Comparison of ENCODE assay signal across 14 mouse cellular contexts in genomic region chr14:84541838-84542237, GRCm38 (mm10).
A peak's percentile ranks its signal among the peaks of the same experiment; 100 is the strongest.
DNase-seq lines count a peak whose midpoint lies in the region; ATAC-seq lines count a peak whose summit lies in the region.
"Had no signal": no experiment of that assay in that cellular context is flagged by ENCODE, and none has a peak within 500 bp of the region (broad histone marks: within the 10 kb centered on the region; RNA-seq: fewer than 3 reads in every experiment).

No protein-coding gene starts in this region.

- H3K4me1 ChIP-seq in forebrain, embryonic 15.5 days: peaks cover 26% of the 10 kb centered on the region
- no peaks in the 10 kb centered on the region for H3K4me1 ChIP-seq in forebrain, embryonic 11.5 days (replicated peaks; ENCODE audit: control insufficient read depth, insufficient read depth, low read length)
- peaks cover 9% of the 10 kb centered on the region for H3K4me1 ChIP-seq in forebrain, embryonic 16.5 days (replicated peaks; ENCODE audit: control insufficient read depth, insufficient read depth, low read length)
- H3K4me1 ChIP-seq: kidney, embryonic 15.5 days; limb, embryonic 12.5 days had no signal

- H3K36me3 ChIP-seq in forebrain, embryonic 15.5 days: no peaks in the 10 kb centered on the region
- no peaks in the 10 kb centered on the region for H3K36me3 ChIP-seq in forebrain, embryonic 11.5 days (ENCODE audit: control insufficient read depth, insufficient read depth, low read length)
- no peaks in the 10 kb centered on the region for H3K36me3 ChIP-seq in forebrain, embryonic 16.5 days (ENCODE audit: control insufficient read depth, insufficient read depth)
- H3K36me3 ChIP-seq: G1E; kidney, embryonic 15.5 days; limb, embryonic 12.5 days had no signal

- H3K4me2 ChIP-seq in forebrain, embryonic 15.5 days (replicated peaks): no peak overlapping the region
- H3K4me2 ChIP-seq in forebrain, embryonic 11.5 days (ENCODE audit: low read depth, low read length, severe bottlenecking): no peak overlapping the region
- no peak overlapping the region for H3K4me2 ChIP-seq in forebrain, embryonic 16.5 days (ENCODE audit: low read length)
- H3K4me2 ChIP-seq: kidney, embryonic 15.5 days; limb, embryonic 12.5 days had no signal

- no peak overlapping the region for H3K4me3 ChIP-seq in forebrain, embryonic 15.5 days
- no peak overlapping the region for H3K4me3 ChIP-seq in forebrain, embryonic 11.5 days (ENCODE audit: low read depth, low read length)
- H3K4me3 ChIP-seq in forebrain, embryonic 16.5 days (replicated peaks; ENCODE audit: low read length): no peak overlapping the region
- H3K4me3 ChIP-seq: kidney, embryonic 15.5 days; limb, embryonic 12.5 days had no signal

- 50% methylated on average over 3 of the region's 3 CpGs for WGBS in forebrain, embryonic 15.5 days
- 92% methylated on average over 3 of the region's 3 CpGs for WGBS in forebrain, embryonic 11.5 days
- WGBS in forebrain, embryonic 16.5 days: 36% methylated on average over 3 of the region's 3 CpGs

- DNase-seq in forebrain, embryonic 11.5 days (ENCODE audit: low spot score): no peak
- DNase-seq in brain, adult 2 months (ENCODE audit: low read depth, low spot score): peak; percentile 75
- peak; percentile 46 to 58 for DNase-seq in right cerebral cortex, postnatal 10 days (ENCODE audit: low spot score in 2 of 2)
- DNase-seq: adrenal gland, adult 8-10 months had no signal

- no peak overlapping the region for H3K9ac ChIP-seq in forebrain, embryonic 15.5 days (replicated peaks)
- no peak overlapping the region for H3K9ac ChIP-seq in forebrain, embryonic 11.5 days (ENCODE audit: low read length)
- H3K9ac ChIP-seq in forebrain, embryonic 16.5 days (replicated peaks; ENCODE audit: low read depth, low read length): no peak overlapping the region
- H3K9ac ChIP-seq: kidney, embryonic 15.5 days; limb, embryonic 12.5 days; liver, embryonic 14.5 days had no signal

- H3K9me3 ChIP-seq in forebrain, embryonic 15.5 days: no peaks in the 10 kb centered on the region
- no peaks in the 10 kb centered on the region for H3K9me3 ChIP-seq in forebrain, embryonic 11.5 days (ENCODE audit: control insufficient read depth, low read length)
- no peaks in the 10 kb centered on the region for H3K9me3 ChIP-seq in forebrain, embryonic 16.5 days (ENCODE audit: control insufficient read depth, low read length)
- H3K9me3 ChIP-seq: G1E; kidney, embryonic 15.5 days; limb, embryonic 12.5 days had no signal

- peak; percentile 75 for ATAC-seq in forebrain, embryonic 15.5 days (replicated peaks)
- ATAC-seq in forebrain, embryonic 11.5 days (replicated peaks; ENCODE audit: low FRiP score): no peak
- peak; percentile 80 for ATAC-seq in forebrain, embryonic 16.5 days
- ATAC-seq in monocyte, adult 5-6 weeks (replicated peaks; ENCODE audit: insufficient number of reproducible peaks, low FRiP score, low TSS enrichment, poor library complexity, severe bottlenecking): no peak
- no peak for ATAC-seq in erythroblast, adult 5-6 weeks (replicated peaks; ENCODE audit: low FRiP score, poor library complexity, severe bottlenecking)
- ATAC-seq: inflammation-experienced regulatory T-cells, adult 6 months; lung, postnatal 0 days had no signal

- H3K27ac ChIP-seq in forebrain, embryonic 15.5 days (replicated peaks): 0 out of 2 replicates have a peak overlapping the region, but pooled peaks have one; percentile 7
- H3K27ac ChIP-seq in forebrain, embryonic 11.5 days (ENCODE audit: low read depth, low read length): no peak overlapping the region
- no peak overlapping the region; the same call in 1 of the 2 replicates for H3K27ac ChIP-seq in forebrain, embryonic 16.5 days (ENCODE audit: low read length)
- H3K27ac ChIP-seq: kidney, embryonic 15.5 days; limb, embryonic 12.5 days; liver, embryonic 14.5 days had no signal

- no peaks in the 10 kb centered on the region for H3K27me3 ChIP-seq in forebrain, embryonic 15.5 days
- H3K27me3 ChIP-seq in forebrain, embryonic 11.5 days (ENCODE audit: control insufficient read depth, insufficient read depth, low read length): no peaks in the 10 kb centered on the region
- no peaks in the 10 kb centered on the region for H3K27me3 ChIP-seq in forebrain, embryonic 16.5 days (replicated peaks; ENCODE audit: control insufficient read depth, insufficient read depth, low read length)
- H3K27me3 ChIP-seq: kidney, embryonic 15.5 days; limb, embryonic 12.5 days had no signal

Comparison
In these comparisons a context has a peak if more than half of its experiments do, and no peak if none do; other contexts are left out.
1. ATAC-seq: peak in forebrain, embryonic 15.5 days (single experiment) and forebrain, embryonic 16.5 days (single experiment); none in forebrain, embryonic 11.5 days (single experiment), monocyte, adult 5-6 weeks (single experiment) and erythroblast, adult 5-6 weeks (single experiment).